Mouse (Mus musculus) lung, postnatal 0 days (tissue): ENCODE data around the gene Slc34a1. TPM values are rescaled to one million over a fixed set of nuclear protein-coding genes. Genes with fewer than 3 reads are reported as not detected.
A peak's percentile ranks its signal among the peaks of the same experiment; 100 is the strongest.

Source experiments
- ATAC-seq: fragments of 200-750 bp; cut with Nextera tagmentation; 2 replicates; pipeline ENCODE4 v1.8.0; 2017; ENCODE audit warnings: moderate library complexity
- DNase-seq: peaks from one replicate; pipeline ENCODE4 v3.0.0-alpha.2; 2016; ENCODE audit warnings: low spot score
- H3K27ac ChIP-seq: fragments of 300-500 bp; sonication (generic); 2 replicates; pipeline ENCODE4 v1.5.1; 2014; ENCODE audit warnings: antibody characterized with exemption, mild to moderate bottlenecking, low read length, mixed read lengths
- H3K27me3 ChIP-seq: fragments of 300-500 bp; sonication (generic); replicated peaks from 2 replicates; pipeline ENCODE4 v1.6.1; 2014; ENCODE audit warnings: low read length, mixed read lengths; ENCODE audit not compliant: insufficient read depth
- H3K36me3 ChIP-seq: fragments of 300-500 bp; sonication (generic); 2 replicates; pipeline ENCODE4 v1.6.1; 2014; ENCODE audit warnings: low read length, mixed read lengths; ENCODE audit not compliant: insufficient read depth
- H3K4me1 ChIP-seq: fragments of 300-500 bp; sonication (generic); 2 replicates; pipeline ENCODE4 v1.6.1; 2014; ENCODE audit warnings: antibody characterized with exemption, low read depth, low read length, mixed read lengths; ENCODE audit not compliant: insufficient read depth
- H3K4me2 ChIP-seq: fragments of 300-500 bp; sonication (generic); replicated peaks from 2 replicates; pipeline ENCODE4 v1.6.1; 2014; ENCODE audit warnings: low read depth, mild to moderate bottlenecking, low read length, moderate library complexity, mixed read lengths
- H3K4me3 ChIP-seq: fragments of 300-500 bp; sonication (generic); 2 replicates; pipeline ENCODE4 v1.5.1; 2014; ENCODE audit warnings: low read depth, low read length
- H3K9ac ChIP-seq: fragments of 300-500 bp; sonication (generic); replicated peaks from 2 replicates; pipeline ENCODE4 v1.6.1; 2014; ENCODE audit warnings: low read depth, mild to moderate bottlenecking
- H3K9me3 ChIP-seq: fragments of 300-500 bp; sonication (generic); 2 replicates; pipeline ENCODE4 v1.6.1; 2016; ENCODE audit warnings: low read length, mixed read lengths
- CTCF ChIP-seq: IDR thresholded peaks from 2 replicates; pipeline ENCODE4 v1.5.1; 2016; ENCODE audit warnings: antibody characterized with exemption, mild to moderate bottlenecking
- EP300 ChIP-seq: IDR thresholded peaks from 2 replicates; pipeline ENCODE4 v1.6.1; 2016; ENCODE audit warnings: antibody characterized with exemption, mild to moderate bottlenecking, control low read depth
- WGBS: fragments of 180-500 bp; shearing (Covaris S2); extraction: QIAGEN DNeasy Blood & Tissue Kit; methylation state at CpG from one replicate; pipeline ENCODE4 v1.1.7; 2014; 5-methylcytosine and 5-hydroxymethylcytosine counted together
- polyA plus RNA-seq: library from polyadenylated mRNA; unstranded; fragments of >200 nt; fragmentation: Nextera tagmentation; extraction: Ambion mirVana; gene quantifications from 2 replicates; pipeline ENCODE4 v1.2.1, GENCODE M21; 2015

Slc34a1 gene
- polyA plus RNA-seq, 1 experiment from 2014 or later = not detected

- DNase-seq (no peak), ATAC-seq (no peak)
- H3K4me2 ChIP-seq = no peak overlapping the region
Observed at GRCm38 (mm10) chr13:55403266-55403665, 5.3 kb downstream of the Slc34a1 start.

GRCm38 (mm10) chr13:55403935-55404852 is 6.2 kb downstream of the Slc34a1 start:
- no peak overlapping the region for H3K4me3 ChIP-seq
- no peaks in the 10 kb centered on the region for H3K36me3 ChIP-seq
- no peaks in the 10 kb centered on the region for H3K27me3 ChIP-seq
- H3K4me1 ChIP-seq = 0 out of 2 replicates have a peak, but pooled peaks cover 2% of the 10 kb centered on the region
- 64% methylated on average over 15 of the region's 15 CpGs for WGBS
- ATAC-seq (no peak), DNase-seq (no peak)
- H3K27ac ChIP-seq = no peak overlapping the region
- H3K9me3 ChIP-seq = no peaks in the 10 kb centered on the region
- no peak overlapping the region for H3K4me2 ChIP-seq
- no peak overlapping the region for H3K9ac ChIP-seq
- TF ChIP-seq EP300 (no peak), CTCF (no peak)

More at GRCm38 (mm10) chr13:55403266-55403665, 5.3 kb downstream of the Slc34a1 start:
- H3K36me3 ChIP-seq = no peaks in the 10 kb centered on the region
- no peak overlapping the region for H3K9ac ChIP-seq
- H3K9me3 ChIP-seq = no peaks in the 10 kb centered on the region
- H3K4me3 ChIP-seq = no peak overlapping the region
- no peak overlapping the region for H3K27ac ChIP-seq
- 0 out of 2 replicates have a peak, but pooled peaks cover 2% of the 10 kb centered on the region for H3K4me1 ChIP-seq
- TF ChIP-seq CTCF (no peak), EP300 (no peak)
- WGBS = 70% methylated on average over 7 of the region's 7 CpGs
- H3K27me3 ChIP-seq = no peaks in the 10 kb centered on the region

- TF ChIP-seq CTCF (peak; percentile 94), EP300 (no peak)
- no peak overlapping the region for H3K27ac ChIP-seq
- H3K4me2 ChIP-seq = no peak overlapping the region
- ATAC-seq (peak; percentile 88), DNase-seq (peak; percentile 93)
- no peak overlapping the region for H3K9ac ChIP-seq
- 12% methylated on average over 11 of the region's 11 CpGs for whole genome bisulfite sequencing
- no peak overlapping the region for H3K4me3 ChIP-seq
- H3K36me3 ChIP-seq = no peaks in the 10 kb centered on the region
- 0 out of 2 replicates have a peak, but pooled peaks cover 2% of the 10 kb centered on the region for H3K4me1 ChIP-seq
- no peaks in the 10 kb centered on the region for H3K27me3 ChIP-seq
- no peaks in the 10 kb centered on the region for H3K9me3 ChIP-seq
Observed at GRCm38 (mm10) chr13:55404853-55405782, 7.1 kb downstream of the Slc34a1 start.

GRCm38 (mm10) chr13:55405783-55406390 is 7.9 kb downstream of the Slc34a1 start:
- Histone ChIP-seq H3K4me3 (no peak overlapping the region), H3K9me3 (no peaks in the 10 kb centered on the region), H3K27ac (no peak overlapping the region), H3K4me1 (0 out of 2 replicates have a peak, but pooled peaks cover 2% of the 10 kb centered on the region), H3K36me3 (no peaks in the 10 kb centered on the region), H3K27me3 (no peaks in the 10 kb centered on the region), H3K4me2 (no peak overlapping the region), H3K9ac (no peak overlapping the region)
- no peak for TF ChIP-seq CTCF
- no peak for TF ChIP-seq EP300
- ATAC-seq (peak; percentile 34; the same call in 1 of the 2 replicates), DNase-seq (no peak)
- whole genome bisulfite sequencing = 69% methylated on average over 13 of the region's 13 CpGs

- WGBS = 78% methylated on average over 4 of the region's 4 CpGs
Observed at GRCm38 (mm10) chr13:55407341-55407740, 9.4 kb downstream of the Slc34a1 start.

More at GRCm38 (mm10) chr13:55407341-55407740, 9.4 kb downstream of the Slc34a1 start:
- no peak overlapping the region for H3K4me3 ChIP-seq
- H3K4me1 ChIP-seq = 0 out of 2 replicates have a peak, but pooled peaks cover 2% of the 10 kb centered on the region
- H3K4me2 ChIP-seq = no peak overlapping the region
- no peaks in the 10 kb centered on the region for H3K36me3 ChIP-seq
- TF ChIP-seq CTCF (no peak), EP300 (no peak)
- no peak overlapping the region for H3K9ac ChIP-seq
- no peak for ATAC-seq
- no peaks in the 10 kb centered on the region for H3K27me3 ChIP-seq
- no peak overlapping the region for H3K27ac ChIP-seq
- DNase-seq = no peak
- H3K9me3 ChIP-seq = no peaks in the 10 kb centered on the region
